Mouse (Mus musculus): ENCODE measurements around the gene Vmn2r9. TPM values are rescaled to one million over a fixed set of nuclear protein-coding genes. Genes with fewer than 3 reads are reported as not detected.
"Not testable (repeated sequence)": the region's sequence is repeated elsewhere in the genome, so short reads cannot be mapped to it uniquely, and the experiment has no call there.

Gene Vmn2r9
- polyA plus RNA-seq (2015; fragmentation: Nextera tagmentation; extraction: Ambion mirVana), result not detected in 2 replicates

DNA sequence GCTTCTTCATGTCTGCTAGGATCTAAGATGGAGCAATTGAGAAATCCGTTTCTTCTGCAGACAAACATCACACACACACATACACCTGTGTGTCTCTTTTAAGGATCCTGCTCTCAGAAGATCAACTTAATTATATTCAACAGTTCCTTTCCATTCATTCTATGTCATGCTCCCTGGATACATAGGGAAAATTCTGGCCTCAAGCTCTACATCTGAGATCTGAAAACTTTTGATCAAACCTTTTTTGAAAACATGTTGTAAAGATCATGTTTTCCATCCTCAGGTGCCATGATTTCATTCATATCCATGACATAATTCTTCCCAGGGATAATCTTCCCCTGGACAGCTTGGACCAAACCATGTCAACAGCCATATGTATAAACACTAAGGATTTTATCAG, at the start of gene Vmn2r9:
Vmn2r9 (minus strand) TSS at position 101 of the 400 bp plus-strand sequence.
- H3K4me3 ChIP-seq; H3K9ac ChIP-seq; H3K4me2 ChIP-seq; H3K27ac ChIP-seq; ATAC-seq (replicated peaks; ENCODE audit: insufficient number of reproducible peaks, insufficient read depth, low FRiP score, low read depth); H3K9me3 ChIP-seq (replicated peaks); H3K4me1 ChIP-seq (replicated peaks); H3K27me3 ChIP-seq; H3K36me3 ChIP-seq: not testable (repeated sequence)
- WGBS, result 54% methylated on average over 1 of the region's 1 CpGs

DNA sequence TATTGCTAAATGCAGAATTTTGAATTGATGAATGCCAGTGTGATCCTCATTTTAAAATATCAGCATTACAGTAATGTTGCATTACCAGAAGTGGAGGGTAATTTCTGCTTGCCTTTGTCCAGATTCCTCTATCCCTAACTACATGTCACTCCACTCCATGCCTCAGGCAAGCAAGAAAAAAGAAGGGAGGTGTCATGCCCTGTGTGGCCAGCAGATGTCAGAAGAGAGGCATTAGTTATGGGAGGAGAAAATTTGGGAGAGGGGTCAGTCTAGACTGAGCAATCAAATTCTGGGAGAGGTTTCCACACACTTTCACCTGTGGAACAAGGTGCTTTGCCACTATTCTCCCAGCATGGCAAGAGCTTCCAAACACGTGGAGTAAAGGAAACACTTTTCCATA, 14.3 kb upstream of the Vmn2r9 start:
- H3K4me2 ChIP-seq; H3K27me3 ChIP-seq; H3K4me1 ChIP-seq (replicated peaks); ATAC-seq (replicated peaks; ENCODE audit: insufficient number of reproducible peaks, insufficient read depth, low FRiP score, low read depth); H3K9me3 ChIP-seq (replicated peaks); H3K9ac ChIP-seq; H3K4me3 ChIP-seq; H3K27ac ChIP-seq; H3K36me3 ChIP-seq: not testable (repeated sequence)
- 4% methylated on average over 1 of the region's 1 CpGs for WGBS

DNA sequence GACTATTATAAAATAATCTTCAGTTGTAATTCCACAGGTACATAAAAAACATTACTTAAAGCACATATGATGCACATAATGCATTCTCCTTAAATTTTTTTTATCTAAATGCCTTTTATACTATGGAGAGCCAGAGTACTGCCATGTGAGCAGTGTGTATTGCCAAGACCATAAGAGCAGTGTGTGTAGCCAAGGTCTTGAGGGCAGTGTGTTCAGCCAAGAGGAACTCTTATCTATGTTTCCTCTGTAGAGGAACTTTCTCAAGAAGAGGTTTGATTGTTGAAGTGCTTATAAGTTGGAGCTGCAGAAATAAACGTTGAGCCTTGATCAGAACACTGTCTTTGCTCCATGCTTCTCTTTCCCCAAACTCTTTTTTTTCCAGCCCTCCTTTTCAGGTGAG, 2.9 kb downstream of the Vmn2r9 start:
- Histone ChIP-seq H3K9ac (no peak overlapping the region), H3K4me2 (no peak overlapping the region), H3K9me3 (replicated peaks) (no peaks in the 10 kb centered on the region), H3K4me3 (no peak overlapping the region), H3K36me3 (no peaks in the 10 kb centered on the region), H3K27ac (no peak overlapping the region), H3K4me1 (replicated peaks) (no peaks in the 10 kb centered on the region), H3K27me3 (no peaks in the 10 kb centered on the region)
- ATAC-seq (replicated peaks; ENCODE audit: insufficient number of reproducible peaks, insufficient read depth, low FRiP score, low read depth), result no peak
- WGBS, result 23% methylated on average over 1 of the region's 1 CpGs

DNA sequence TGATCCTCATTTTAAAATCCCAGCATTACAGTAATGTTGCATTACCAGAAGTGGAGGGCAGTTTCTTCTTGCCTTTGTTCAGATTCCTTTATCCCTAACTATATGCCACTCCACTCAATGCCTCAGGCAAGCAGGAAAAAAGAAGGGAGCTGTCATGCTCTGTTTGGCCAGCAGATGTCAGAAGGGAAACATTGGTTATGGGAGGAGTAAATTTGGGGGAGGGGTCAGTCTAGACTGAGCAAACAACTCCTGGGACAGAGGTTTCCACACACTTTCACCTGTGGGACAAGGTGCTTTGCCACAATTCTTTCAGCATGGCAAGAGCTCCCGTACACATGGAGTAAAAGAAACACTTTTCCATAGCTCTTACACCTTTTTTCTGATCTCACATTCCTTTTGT, 16.2 kb downstream of the Vmn2r9 start:
- Histone ChIP-seq H3K27me3 (no peaks in the 10 kb centered on the region), H3K4me1 (replicated peaks) (no peaks in the 10 kb centered on the region), H3K4me2 (no peak overlapping the region), H3K36me3 (no peaks in the 10 kb centered on the region), H3K27ac (no peak overlapping the region), H3K4me3 (no peak overlapping the region), H3K9me3 (replicated peaks) (no peaks in the 10 kb centered on the region), H3K9ac (no peak overlapping the region)
- ATAC-seq (replicated peaks; ENCODE audit: insufficient number of reproducible peaks, insufficient read depth, low FRiP score, low read depth), result no peak
- WGBS, result 70% methylated on average over 1 of the region's 1 CpGs

DNA sequence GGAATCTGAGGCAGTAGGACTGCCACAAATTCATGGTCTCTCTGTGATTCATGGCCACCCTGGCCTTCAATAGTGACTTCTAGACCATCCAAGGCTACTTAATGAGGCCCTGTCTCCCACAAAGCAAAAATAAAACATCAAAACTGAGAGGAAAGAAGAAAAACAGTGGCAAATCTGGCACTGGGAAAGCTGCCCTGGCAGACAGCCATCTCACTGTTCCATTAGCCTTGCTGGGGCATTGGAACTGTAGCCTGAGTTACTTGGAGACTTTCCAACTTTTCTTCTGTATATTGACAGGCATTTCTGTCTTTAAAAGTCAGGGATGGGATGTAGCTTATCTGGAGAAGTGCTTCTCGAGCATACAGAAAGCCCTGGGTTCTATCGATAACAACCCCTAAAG, 29.1 kb downstream of the Vmn2r9 start:
- H3K27ac ChIP-seq, result no peak overlapping the region
- no peak overlapping the region for H3K4me2 ChIP-seq
- no peaks in the 10 kb centered on the region for H3K4me1 ChIP-seq (replicated peaks)
- no peak for ATAC-seq (replicated peaks; ENCODE audit: insufficient number of reproducible peaks, insufficient read depth, low FRiP score, low read depth)
- no peaks in the 10 kb centered on the region for H3K27me3 ChIP-seq
- no peak overlapping the region for H3K4me3 ChIP-seq
- 63% methylated on average over 2 of the region's 2 CpGs for WGBS
- H3K9ac ChIP-seq, result no peak overlapping the region
- no peaks in the 10 kb centered on the region for H3K36me3 ChIP-seq
- no peaks in the 10 kb centered on the region for H3K9me3 ChIP-seq (replicated peaks)

DNA sequence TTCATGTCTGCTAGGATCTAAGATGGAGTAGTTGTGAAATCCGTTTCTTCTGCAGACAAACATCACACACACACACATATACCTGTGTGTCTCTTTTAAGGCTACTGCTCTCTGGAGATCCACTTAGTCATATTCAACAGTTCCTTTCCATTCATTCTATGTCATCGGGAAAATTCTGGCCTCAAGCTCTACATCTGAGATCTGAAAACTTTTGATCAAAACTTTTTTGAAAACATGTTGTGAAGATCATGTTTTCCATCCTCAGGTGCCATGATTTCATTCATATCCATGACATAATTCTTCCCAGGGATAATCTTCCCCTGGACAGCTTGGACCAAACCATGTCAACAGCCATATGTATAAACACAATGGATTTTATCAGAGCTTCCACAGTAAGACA, 43.7 kb downstream of the Vmn2r9 start, which contains the start of gene Vmn2r8:
Vmn2r8 (minus strand) TSS at position 101 of the 400 bp plus-strand sequence.
- not testable (repeated sequence) for H3K4me1 ChIP-seq (replicated peaks); ATAC-seq (replicated peaks; ENCODE audit: insufficient number of reproducible peaks, insufficient read depth, low FRiP score, low read depth); H3K9ac ChIP-seq; H3K27ac ChIP-seq; H3K27me3 ChIP-seq; H3K9me3 ChIP-seq (replicated peaks); H3K36me3 ChIP-seq; H3K4me2 ChIP-seq; H3K4me3 ChIP-seq
- WGBS, result 61% methylated on average over 2 of the region's 2 CpGs

DNA sequence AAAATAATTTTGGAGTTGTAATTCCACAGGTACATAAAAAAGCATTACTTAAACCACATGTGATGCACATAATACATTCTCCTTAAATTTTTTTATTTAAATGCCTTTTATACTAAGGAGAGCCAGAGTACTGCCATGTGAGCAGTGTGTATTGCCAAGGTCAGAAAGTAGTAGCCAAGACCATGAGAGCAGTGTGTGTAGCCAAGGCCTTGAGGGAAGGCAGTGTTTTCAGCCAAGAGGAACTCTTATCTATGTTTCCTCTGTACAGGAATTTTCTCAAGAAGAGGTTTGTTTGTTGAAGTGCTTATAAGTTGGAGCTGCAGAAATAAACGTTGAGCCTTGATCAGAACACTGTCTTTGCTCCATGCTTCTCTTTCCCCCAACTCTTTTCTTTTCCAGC, 48.8 kb downstream of the Vmn2r9 start:
- H3K27me3 ChIP-seq, result no peaks in the 10 kb centered on the region
- ATAC-seq (replicated peaks; ENCODE audit: insufficient number of reproducible peaks, insufficient read depth, low FRiP score, low read depth), result no peak
- H3K36me3 ChIP-seq, result no peaks in the 10 kb centered on the region
- 37% methylated on average over 1 of the region's 1 CpGs for WGBS
- no peak overlapping the region for H3K4me2 ChIP-seq
- H3K4me3 ChIP-seq, result no peak overlapping the region
- no peak overlapping the region for H3K9ac ChIP-seq
- H3K9me3 ChIP-seq (replicated peaks), result no peaks in the 10 kb centered on the region
- H3K27ac ChIP-seq, result no peak overlapping the region
- no peaks in the 10 kb centered on the region for H3K4me1 ChIP-seq (replicated peaks)

DNA sequence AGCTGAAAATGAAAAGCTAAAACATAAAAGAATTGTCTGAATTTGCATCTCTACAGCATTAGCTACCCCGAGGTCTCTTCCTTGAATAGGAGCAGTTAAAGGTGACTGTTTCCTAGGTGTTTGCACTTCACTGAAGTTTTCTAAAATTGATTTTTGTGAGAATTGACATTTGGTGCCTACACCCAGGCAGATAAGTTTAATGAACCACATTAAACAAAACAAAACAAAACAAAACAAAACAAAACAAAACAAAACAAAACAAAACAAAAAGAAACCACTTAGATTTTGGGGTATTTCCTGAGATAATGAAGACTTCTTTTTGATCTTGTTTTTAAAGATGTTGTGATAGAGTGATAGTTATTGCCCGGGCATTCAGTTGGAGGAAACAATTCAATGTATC, 57.1 kb downstream of the Vmn2r9 start, which contains the start of gene Tmed11:
Tmed11 (minus strand) TSS at position 101 of the 400 bp plus-strand sequence.
- H3K9ac ChIP-seq; H3K4me3 ChIP-seq; ATAC-seq (replicated peaks; ENCODE audit: insufficient number of reproducible peaks, insufficient read depth, low FRiP score, low read depth); H3K9me3 ChIP-seq (replicated peaks); H3K4me1 ChIP-seq (replicated peaks); H3K27me3 ChIP-seq; H3K36me3 ChIP-seq; H3K4me2 ChIP-seq; H3K27ac ChIP-seq: not testable (repeated sequence)
- WGBS, result 60% methylated on average over 2 of the region's 2 CpGs

DNA sequence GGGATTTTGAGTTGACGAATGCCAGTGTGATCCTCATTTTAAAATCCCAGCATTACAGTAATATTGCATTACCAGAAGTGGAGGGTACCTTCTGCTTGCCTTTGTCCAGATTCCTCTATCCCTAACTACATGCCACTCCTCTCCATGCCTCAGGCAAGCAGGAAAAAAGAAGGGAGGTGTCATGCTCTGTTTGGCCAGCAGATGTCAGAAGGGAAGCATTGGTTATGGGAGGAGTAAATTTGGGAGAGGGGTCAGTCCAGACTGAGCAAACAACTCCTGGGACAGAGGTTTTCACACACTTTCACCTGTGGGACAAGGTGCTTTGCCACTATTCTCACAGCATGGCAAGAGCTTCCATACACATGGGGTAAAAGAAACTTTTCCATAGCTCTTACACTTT, 62.0 kb downstream of the Vmn2r9 start:
- H3K9ac ChIP-seq; H3K27me3 ChIP-seq; H3K4me2 ChIP-seq; H3K27ac ChIP-seq; H3K4me1 ChIP-seq (replicated peaks); H3K4me3 ChIP-seq; H3K36me3 ChIP-seq; H3K9me3 ChIP-seq (replicated peaks); ATAC-seq (replicated peaks; ENCODE audit: insufficient number of reproducible peaks, insufficient read depth, low FRiP score, low read depth): not testable (repeated sequence)
- 29% methylated on average over 1 of the region's 1 CpGs for WGBS

Other genes starting within 250 kb of the Vmn2r9 start
- 23.6 and 35.4 TPM in 2 replicates for gene Gak, start 222.8 kb downstream of the Vmn2r9 start, polyA plus RNA-seq (2015; fragmentation: Nextera tagmentation; extraction: Ambion mirVana)
- 14.1 and 18.9 TPM in 2 replicates for gene Tmem175, start 222.8 kb downstream of the Vmn2r9 start, polyA plus RNA-seq (2015; fragmentation: Nextera tagmentation; extraction: Ambion mirVana)
- gene Idua, start 192.3 kb downstream of the Vmn2r9 start, polyA plus RNA-seq (2015; fragmentation: Nextera tagmentation; extraction: Ambion mirVana), result 13.9 and 15.2 TPM in 2 replicates
- 6.7 and 7.4 TPM in 2 replicates for gene Dgkq, start 182.9 kb downstream of the Vmn2r9 start, polyA plus RNA-seq (2015; fragmentation: Nextera tagmentation; extraction: Ambion mirVana)
- gene Slc26a1, start 177.0 kb downstream of the Vmn2r9 start, polyA plus RNA-seq (2015; fragmentation: Nextera tagmentation; extraction: Ambion mirVana), result 0.29 and 0.71 TPM in 2 replicates
- 14.6 and 20.1 TPM in 2 replicates for gene Fgfrl1, start 160.2 kb downstream of the Vmn2r9 start, polyA plus RNA-seq (2015; fragmentation: Nextera tagmentation; extraction: Ambion mirVana)
- not detected in 2 replicates for gene Rnf212, start 77.6 kb downstream of the Vmn2r9 start, polyA plus RNA-seq (2015; fragmentation: Nextera tagmentation; extraction: Ambion mirVana)
- gene Tmed11, start 57.2 kb downstream of the Vmn2r9 start, polyA plus RNA-seq (2015; fragmentation: Nextera tagmentation; extraction: Ambion mirVana), result not detected in 2 replicates
- gene Vmn2r8, start 43.8 kb downstream of the Vmn2r9 start, polyA plus RNA-seq (2015; fragmentation: Nextera tagmentation; extraction: Ambion mirVana), result not detected in 2 replicates
- not detected in 2 replicates for gene Vmn2r10, start 153.9 kb upstream of the Vmn2r9 start, polyA plus RNA-seq (2015; fragmentation: Nextera tagmentation; extraction: Ambion mirVana)
- gene Vmn2r11, start 207.0 kb upstream of the Vmn2r9 start, polyA plus RNA-seq (2015; fragmentation: Nextera tagmentation; extraction: Ambion mirVana), result not detected in 2 replicates
- gene Vmn2r12, start 245.3 kb upstream of the Vmn2r9 start, polyA plus RNA-seq (2015; fragmentation: Nextera tagmentation; extraction: Ambion mirVana), result not detected in 2 replicates

Measured in heart, embryonic 15.5 days (tissue).